Mouse (Mus musculus) layer of hippocampus, postnatal 36 days (tissue): ENCODE results near the gene Ly6g5c. TPM values are rescaled to one million over a fixed set of nuclear protein-coding genes. Genes with fewer than 3 reads are reported as not detected.
"Not testable (repeated sequence)": the region's sequence is repeated elsewhere in the genome, so short reads cannot be mapped to it uniquely, and the experiment has no call there.

Experiments used
- DNase-seq, 2 experiments: peaks; one replicate each; pipeline ENCODE4 v3.0.0; 2022
- total RNA-seq, 2 experiments: library from RNA; stranded (reverse); gene quantifications; 2 replicates each; pipeline ENCODE4 v1.2.3; 2021

Ly6g5c gene
- total RNA-seq, 2 experiments from 2014 or later: not detected

- DNase-seq: no peak
Observed at GRCm38 (mm10) chr17:35115046-35116019, 7.3 kb downstream of the Ly6g5c start, which contains the start of gene Ly6g5b. Gene Ly6g5b (minus strand): TSS chr17:35115428.

GRCm38 (mm10) chr17:35120745-35121142 is 12.7 kb downstream of the Ly6g5c start:
- no peak for DNase-seq

- peak; percentile 98 for DNase-seq
Observed at GRCm38 (mm10) chr17:35121143-35121799, 13.2 kb downstream of the Ly6g5c start, which contains the start of gene Gpank1. Gene Gpank1 (plus strand): TSS chr17:35121455.

- DNase-seq: peak; percentile 64 to 67
Observed at GRCm38 (mm10) chr17:35121871-35122303, 13.8 kb downstream of the Ly6g5c start, which contains the start of gene Csnk2b. Gene Csnk2b (minus strand): TSS chr17:35122053.

- not testable (repeated sequence) for DNase-seq
Observed at GRCm38 (mm10) chr17:35123287-35123686, 15.2 kb downstream of the Ly6g5c start.

- not testable (repeated sequence) for DNase-seq
Observed at GRCm38 (mm10) chr17:35124261-35124896, 16.3 kb downstream of the Ly6g5c start.

- DNase-seq: no peak
Observed at GRCm38 (mm10) chr17:35125081-35125480, 17.0 kb downstream of the Ly6g5c start.

GRCm38 (mm10) chr17:35125578-35125977 is 17.5 kb downstream of the Ly6g5c start:
- DNase-seq: no peak

GRCm38 (mm10) chr17:35126206-35126611 is 18.1 kb downstream of the Ly6g5c start, which contains the start of gene D17H6S53E:
Gene D17H6S53E (plus strand): TSS chr17:35126373.
- DNase-seq: peak; percentile 73 to 78

- no peak for DNase-seq
Observed at GRCm38 (mm10) chr17:35127017-35127416, 18.9 kb downstream of the Ly6g5c start.

GRCm38 (mm10) chr17:35128996-35129395 is 20.9 kb downstream of the Ly6g5c start:
- no peak for DNase-seq

GRCm38 (mm10) chr17:35131038-35131437 is 23.0 kb downstream of the Ly6g5c start:
- no peak for DNase-seq

- DNase-seq: no peak
Observed at GRCm38 (mm10) chr17:35131500-35132173, 23.6 kb downstream of the Ly6g5c start, which contains the start of gene Apom. Gene Apom (minus strand): TSS chr17:35132050.

- DNase-seq: no peak
Observed at GRCm38 (mm10) chr17:35132174-35132560, 24.1 kb downstream of the Ly6g5c start.

- DNase-seq: no peak
Observed at GRCm38 (mm10) chr17:35133517-35133916, 25.4 kb downstream of the Ly6g5c start.

GRCm38 (mm10) chr17:35134801-35135590 is 26.9 kb downstream of the Ly6g5c start, which contains the start of gene Bag6:
Gene Bag6 (plus strand): TSS chr17:35135178.
- DNase-seq: peak; percentile 96

GRCm38 (mm10) chr17:35135591-35136320 is 27.7 kb downstream of the Ly6g5c start:
- DNase-seq: no peak

GRCm38 (mm10) chr17:35139269-35139668 is 31.2 kb downstream of the Ly6g5c start:
- DNase-seq: no peak

- DNase-seq: no peak
Observed at GRCm38 (mm10) chr17:35140490-35140996, 32.5 kb downstream of the Ly6g5c start.

GRCm38 (mm10) chr17:35141971-35142370 is 33.9 kb downstream of the Ly6g5c start:
- DNase-seq: no peak
